Mouse (Mus musculus): ENCODE measurements around the gene Epb41l5. TPM values are rescaled to one million over a fixed set of nuclear protein-coding genes. Genes with fewer than 3 reads are reported as not detected.

Epb41l5 gene
- polyA plus RNA-seq (2016; fragmentation: Nextera tagmentation; extraction: Ambion mirVana): 22.2 and 23.6 TPM in 2 replicates

DNA sequence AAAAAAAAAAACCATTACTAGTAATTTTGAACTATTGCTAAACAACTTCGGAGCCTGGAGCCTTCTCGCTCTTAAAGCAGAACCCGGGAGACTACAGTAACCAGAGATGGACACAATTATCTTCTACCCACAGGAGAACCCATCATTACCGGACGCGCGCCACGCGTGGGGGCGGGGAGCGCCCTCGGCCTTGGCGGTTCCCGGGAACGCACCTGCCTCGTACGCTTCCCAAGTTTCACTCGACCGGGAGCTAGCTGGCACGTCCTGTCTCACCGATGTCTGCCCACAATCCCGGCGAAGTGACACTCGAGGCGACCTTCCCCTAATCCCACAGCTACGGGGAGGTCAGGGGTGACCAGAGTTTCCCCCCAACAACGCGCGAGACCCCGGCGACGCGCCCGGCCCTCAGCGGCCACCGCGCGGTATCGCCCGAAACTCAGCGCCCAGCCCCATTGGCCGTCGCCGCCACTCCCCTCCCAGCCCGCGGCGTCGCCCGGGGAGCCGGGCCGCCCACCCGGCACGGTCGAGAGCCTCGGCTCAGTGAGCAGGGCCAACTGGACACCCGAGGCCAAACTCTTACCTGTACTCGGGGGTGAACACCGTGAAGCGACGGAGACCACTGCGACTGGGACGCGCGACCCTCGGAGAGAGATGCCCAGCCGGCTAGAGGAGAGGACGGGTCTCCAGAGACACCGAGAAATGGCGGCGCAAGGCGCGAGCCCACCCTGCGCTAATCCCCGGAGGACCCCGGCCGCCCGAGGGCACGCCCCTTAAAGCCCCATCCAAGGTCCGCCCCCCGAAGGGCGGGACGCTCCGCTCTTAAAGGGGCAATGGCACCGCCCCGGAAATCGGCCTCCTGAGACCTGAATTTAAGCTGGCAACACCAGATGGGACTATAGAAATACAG lies at the start of gene Epb41l5:
TSS of gene Epb41l5 (minus strand) at position 796 of the 907 bp plus-strand sequence.
- H3K4me2 ChIP-seq: peak within 1 kb of the TSS; percentile 78
- H3K36me3 ChIP-seq: peaks cover 5% of the 10 kb centered on the region; the same call in 1 of the 2 replicates
- H3K9me3 ChIP-seq (replicated peaks): no peaks in the 10 kb centered on the region
- under 1% methylated on average over 86 of the region's 86 CpGs for WGBS
- ATAC-seq (ENCODE audit: insufficient number of reproducible peaks, low FRiP score): peak; percentile 94
- H3K27me3 ChIP-seq (replicated peaks): no peaks in the 10 kb centered on the region
- H3K4me1 ChIP-seq (replicated peaks): peaks cover 23% of the 10 kb centered on the region
- H3K9ac ChIP-seq: peak within 1 kb of the TSS; percentile 81
- H3K27ac ChIP-seq (ENCODE audit: poor library complexity, severe bottlenecking): peak within 1 kb of the TSS; percentile 88
- peak within 1 kb of the TSS; percentile 87 for H3K4me3 ChIP-seq

DNA sequence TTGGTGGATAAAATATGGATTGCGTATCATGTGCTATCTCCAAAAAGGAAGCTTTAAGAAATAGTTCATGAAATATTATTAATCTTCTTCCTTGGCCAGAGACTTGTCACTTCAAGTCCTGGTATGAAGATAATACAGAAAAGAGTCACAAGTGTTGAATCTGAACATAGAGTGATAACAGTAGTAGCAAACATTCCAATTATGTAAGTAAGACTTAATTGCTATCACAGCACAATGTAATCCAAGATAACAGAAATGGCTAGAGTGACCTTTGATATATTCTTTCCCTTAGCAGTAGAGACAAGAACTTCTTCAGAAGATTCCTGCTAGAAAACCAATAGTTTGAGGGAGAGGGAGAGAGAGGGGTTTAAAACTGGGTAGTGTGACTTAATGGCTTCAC lies 48.1 kb upstream of the Epb41l5 start:
- no peak overlapping the region for H3K4me2 ChIP-seq
- H3K27ac ChIP-seq (ENCODE audit: poor library complexity, severe bottlenecking): no peak overlapping the region
- H3K9ac ChIP-seq: no peak overlapping the region
- 95% methylated on average over 1 of the region's 1 CpGs for WGBS
- peaks cover 14% of the 10 kb centered on the region for H3K36me3 ChIP-seq
- H3K4me1 ChIP-seq (replicated peaks): no peaks in the 10 kb centered on the region
- no peaks in the 10 kb centered on the region for H3K27me3 ChIP-seq (replicated peaks)
- no peaks in the 10 kb centered on the region for H3K9me3 ChIP-seq (replicated peaks)
- no peak overlapping the region for H3K4me3 ChIP-seq
- ATAC-seq (ENCODE audit: insufficient number of reproducible peaks, low FRiP score): no peak

DNA sequence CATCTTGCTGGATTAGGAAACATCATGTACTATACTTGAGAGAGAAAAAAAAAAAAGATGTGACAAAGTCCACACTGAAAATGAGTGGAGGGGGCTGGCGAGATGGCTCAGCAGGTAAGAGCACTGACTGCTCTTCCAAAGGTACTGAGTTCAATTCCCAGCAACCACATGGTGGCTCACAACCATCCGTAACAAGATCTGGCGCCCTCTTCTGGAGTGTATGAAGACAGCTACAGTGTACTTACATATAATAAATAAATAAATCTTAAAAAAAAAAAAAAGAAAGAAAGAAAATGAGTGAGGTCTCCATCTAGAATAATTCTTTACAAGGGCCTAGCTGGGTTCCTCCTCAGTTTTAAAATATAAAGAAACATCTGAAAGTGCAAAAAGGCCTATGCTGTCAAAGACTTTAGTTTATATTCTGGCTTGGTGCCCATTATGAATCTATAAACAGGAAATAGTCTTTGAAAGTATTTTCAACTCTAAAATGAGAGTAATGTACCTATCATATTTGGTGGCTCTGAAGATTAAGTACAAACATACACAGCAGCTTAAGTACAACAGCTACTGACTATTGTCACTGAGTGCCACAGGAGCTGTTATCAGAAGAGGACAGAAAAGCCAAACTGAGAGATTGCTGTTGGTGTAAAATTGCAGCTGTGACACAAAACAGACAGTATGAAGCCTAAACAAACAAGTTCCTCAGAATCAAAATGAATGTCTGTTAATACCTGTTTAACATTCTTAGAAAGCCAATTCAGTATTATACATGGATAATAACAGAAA lies 37.2 kb upstream of the Epb41l5 start:
- ATAC-seq (ENCODE audit: insufficient number of reproducible peaks, low FRiP score): no peak
- Histone ChIP-seq H3K4me1 (replicated peaks) (no peaks in the 10 kb centered on the region), H3K27ac (ENCODE audit: poor library complexity, severe bottlenecking) (no peak overlapping the region), H3K9ac (no peak overlapping the region), H3K4me3 (no peak overlapping the region), H3K27me3 (replicated peaks) (no peaks in the 10 kb centered on the region), H3K4me2 (no peak overlapping the region), H3K9me3 (replicated peaks) (no peaks in the 10 kb centered on the region), H3K36me3 (peaks cover 14% of the 10 kb centered on the region)
- WGBS: 86% methylated on average over 3 of the region's 3 CpGs

DNA sequence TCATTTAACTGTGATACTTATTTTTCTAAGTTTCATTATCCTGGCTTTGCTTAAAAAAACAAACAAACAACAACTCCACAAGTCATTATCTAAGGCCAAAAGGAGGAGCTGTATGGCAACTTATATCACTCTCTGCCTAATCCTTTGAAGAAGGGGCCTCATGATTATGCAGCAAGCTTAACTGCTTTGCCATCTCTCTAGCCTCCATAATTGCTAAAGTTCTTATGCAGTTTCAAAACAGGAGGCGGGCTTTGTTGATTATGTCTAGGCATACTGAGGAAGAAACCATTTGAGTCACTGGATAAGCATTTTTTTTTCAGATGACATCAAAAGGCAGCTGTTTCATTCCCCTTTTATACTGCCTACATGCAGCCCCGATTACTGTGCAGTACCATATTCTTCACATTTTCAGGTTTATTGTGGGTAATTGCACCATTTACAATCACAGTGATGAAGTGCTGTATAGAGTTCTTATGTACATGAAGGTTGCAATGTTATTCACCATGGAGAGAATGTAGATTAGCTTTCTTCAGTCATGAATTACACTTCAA lies 32.9 kb upstream of the Epb41l5 start:
- Histone ChIP-seq H3K27ac (ENCODE audit: poor library complexity, severe bottlenecking) (no peak overlapping the region), H3K4me1 (replicated peaks) (no peaks in the 10 kb centered on the region), H3K9me3 (replicated peaks) (no peaks in the 10 kb centered on the region), H3K9ac (no peak overlapping the region), H3K27me3 (replicated peaks) (no peaks in the 10 kb centered on the region), H3K4me3 (no peak overlapping the region), H3K36me3 (peaks cover 15% of the 10 kb centered on the region), H3K4me2 (no peak overlapping the region)
- ATAC-seq (ENCODE audit: insufficient number of reproducible peaks, low FRiP score): no peak
- 83% methylated on average over 2 of the region's 2 CpGs for WGBS

DNA sequence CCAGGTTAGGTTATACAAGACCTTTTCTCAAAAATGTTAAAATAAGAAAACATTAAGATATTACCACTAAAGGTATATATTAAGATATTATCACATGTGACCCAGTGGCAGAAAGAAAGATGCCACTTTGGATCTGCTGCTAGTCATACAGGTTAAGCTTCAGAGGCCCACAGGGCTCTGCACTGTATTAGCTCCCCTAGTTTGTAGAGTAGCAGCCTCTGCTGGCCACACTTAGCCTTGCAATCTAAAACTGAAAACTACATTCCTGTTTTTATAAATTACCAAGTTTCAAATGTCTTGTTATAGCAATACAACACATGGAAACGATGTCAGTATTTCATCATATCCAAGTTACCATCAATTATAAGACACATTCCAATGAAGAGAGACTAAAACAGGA lies 26.2 kb upstream of the Epb41l5 start:
- no peak overlapping the region for H3K4me3 ChIP-seq
- H3K27me3 ChIP-seq (replicated peaks): no peaks in the 10 kb centered on the region
- H3K9ac ChIP-seq: no peak overlapping the region
- H3K4me2 ChIP-seq: no peak overlapping the region
- H3K9me3 ChIP-seq (replicated peaks): no peaks in the 10 kb centered on the region
- WGBS: 63% methylated on average over 1 of the region's 1 CpGs
- no peak for ATAC-seq (ENCODE audit: insufficient number of reproducible peaks, low FRiP score)
- H3K27ac ChIP-seq (ENCODE audit: poor library complexity, severe bottlenecking): no peak overlapping the region
- H3K36me3 ChIP-seq: peaks cover 11% of the 10 kb centered on the region
- H3K4me1 ChIP-seq (replicated peaks): no peaks in the 10 kb centered on the region

DNA sequence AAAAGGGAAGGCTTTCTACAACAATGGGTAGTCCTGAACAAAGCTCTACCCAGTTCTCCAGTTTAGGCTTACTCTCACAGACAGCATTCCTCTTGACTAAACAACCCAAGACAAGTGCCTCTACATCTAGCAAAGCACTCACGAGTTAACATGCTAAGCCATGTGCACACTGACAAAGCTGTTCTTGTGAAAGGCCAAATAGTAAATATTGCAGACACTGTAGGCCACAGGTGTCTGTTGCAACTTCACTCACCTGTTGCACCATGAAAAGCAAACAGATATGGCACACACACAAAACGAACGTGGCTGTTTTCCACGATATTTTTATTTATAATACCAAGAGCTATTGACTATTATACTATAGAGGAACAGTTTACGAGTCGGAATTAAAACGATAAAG lies 18.1 kb upstream of the Epb41l5 start:
- WGBS: 88% methylated on average over 7 of the region's 7 CpGs
- H3K9ac ChIP-seq: no peak overlapping the region
- ATAC-seq (ENCODE audit: insufficient number of reproducible peaks, low FRiP score): no peak

DNA sequence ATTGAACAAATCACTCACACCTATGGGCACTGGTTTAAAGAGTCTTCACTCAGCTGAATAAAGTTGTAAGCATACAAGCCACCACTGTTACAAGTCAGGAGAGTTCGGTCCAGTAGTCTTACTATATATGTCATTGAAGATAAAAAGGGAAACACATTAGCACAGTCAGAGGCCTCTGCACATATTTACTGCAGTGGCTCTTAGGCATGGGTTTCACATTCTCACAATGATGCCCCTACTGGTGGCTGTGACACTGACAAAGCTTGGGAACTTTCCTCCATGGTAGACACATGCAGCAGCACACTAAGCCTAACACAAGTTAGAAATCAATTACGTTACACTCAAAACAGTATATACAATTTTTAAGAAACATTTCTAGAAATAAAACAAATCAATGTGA lies 5.5 kb upstream of the Epb41l5 start:
- no peak for ATAC-seq (ENCODE audit: insufficient number of reproducible peaks, low FRiP score)
- 81% methylated on average over 2 of the region's 2 CpGs for WGBS
- Histone ChIP-seq H3K27me3 (replicated peaks) (no peaks in the 10 kb centered on the region), H3K4me2 (no peak overlapping the region), H3K9ac (no peak overlapping the region), H3K4me1 (replicated peaks) (peaks cover 12% of the 10 kb centered on the region), H3K27ac (ENCODE audit: poor library complexity, severe bottlenecking) (no peak overlapping the region), H3K36me3 (peaks cover 10% of the 10 kb centered on the region), H3K9me3 (replicated peaks) (no peaks in the 10 kb centered on the region), H3K4me3 (no peak overlapping the region)

More for the DNA sequence above, 18.1 kb upstream of the Epb41l5 start:
- H3K4me2 ChIP-seq: no peak overlapping the region
- no peak overlapping the region for H3K27ac ChIP-seq (ENCODE audit: poor library complexity, severe bottlenecking)
- H3K27me3 ChIP-seq (replicated peaks): no peaks in the 10 kb centered on the region
- no peaks in the 10 kb centered on the region for H3K4me1 ChIP-seq (replicated peaks)
- no peak overlapping the region for H3K4me3 ChIP-seq
- H3K36me3 ChIP-seq: peaks cover 11% of the 10 kb centered on the region
- H3K9me3 ChIP-seq (replicated peaks): no peaks in the 10 kb centered on the region

DNA sequence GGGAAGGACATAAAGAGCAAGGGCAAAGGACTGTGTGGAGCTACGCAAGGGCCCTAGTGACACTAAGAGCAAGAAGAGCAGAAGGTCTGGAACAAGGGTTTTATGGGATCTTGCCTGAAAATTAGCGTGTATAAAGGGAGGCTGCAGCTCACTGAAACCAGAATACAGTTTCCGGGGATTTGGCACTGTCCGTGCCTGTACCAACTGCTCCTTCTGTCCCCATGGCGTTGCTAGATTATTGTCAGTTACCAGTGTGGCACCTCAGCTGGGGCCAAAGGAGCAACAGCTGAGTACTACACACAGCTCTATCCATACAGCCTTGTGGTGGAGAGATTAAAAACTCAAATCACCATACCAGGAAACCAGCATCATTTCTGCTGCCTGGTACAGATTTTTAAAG lies 1.6 kb upstream of the Epb41l5 start:
- no peaks in the 10 kb centered on the region for H3K27me3 ChIP-seq (replicated peaks)
- no peak overlapping the region for H3K4me2 ChIP-seq
- no peaks in the 10 kb centered on the region for H3K9me3 ChIP-seq (replicated peaks)
- WGBS: 76% methylated on average over 5 of the region's 5 CpGs
- no peak overlapping the region for H3K4me3 ChIP-seq
- H3K9ac ChIP-seq: no peak overlapping the region
- peaks cover 7% of the 10 kb centered on the region; the same call in 1 of the 2 replicates for H3K36me3 ChIP-seq
- H3K27ac ChIP-seq (ENCODE audit: poor library complexity, severe bottlenecking): no peak overlapping the region
- ATAC-seq (ENCODE audit: insufficient number of reproducible peaks, low FRiP score): no peak
- H3K4me1 ChIP-seq (replicated peaks): peaks cover 23% of the 10 kb centered on the region

DNA sequence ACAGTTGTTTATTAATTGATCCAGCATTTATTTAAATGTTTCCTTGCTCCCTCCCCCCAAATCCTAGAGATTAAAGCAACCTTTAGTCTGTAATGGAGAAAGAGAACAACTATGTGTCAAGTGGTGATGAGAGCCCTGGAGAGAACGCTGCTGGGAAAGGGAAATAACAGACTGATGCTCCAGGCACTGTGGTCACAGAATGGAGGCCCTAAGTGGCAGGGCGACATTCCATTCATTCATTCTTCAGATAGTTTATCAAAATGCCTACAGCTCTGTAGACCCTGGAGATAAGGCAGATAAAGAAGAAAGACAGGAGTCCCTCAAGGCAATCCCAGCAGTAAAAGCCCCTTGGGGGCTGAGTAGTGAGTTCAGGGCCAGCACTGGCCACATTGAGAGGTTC lies 827 bp upstream of the Epb41l5 start:
- no peak for ATAC-seq (ENCODE audit: insufficient number of reproducible peaks, low FRiP score)
- 8% methylated on average over 2 of the region's 2 CpGs for WGBS
- H3K9me3 ChIP-seq (replicated peaks): no peaks in the 10 kb centered on the region
- no peak overlapping the region for H3K9ac ChIP-seq
- H3K36me3 ChIP-seq: peaks cover 7% of the 10 kb centered on the region; the same call in 1 of the 2 replicates
- H3K27ac ChIP-seq (ENCODE audit: poor library complexity, severe bottlenecking): no peak overlapping the region
- H3K4me3 ChIP-seq: no peak overlapping the region
- H3K27me3 ChIP-seq (replicated peaks): no peaks in the 10 kb centered on the region
- peaks cover 23% of the 10 kb centered on the region for H3K4me1 ChIP-seq (replicated peaks)
- H3K4me2 ChIP-seq: no peak overlapping the region

DNA sequence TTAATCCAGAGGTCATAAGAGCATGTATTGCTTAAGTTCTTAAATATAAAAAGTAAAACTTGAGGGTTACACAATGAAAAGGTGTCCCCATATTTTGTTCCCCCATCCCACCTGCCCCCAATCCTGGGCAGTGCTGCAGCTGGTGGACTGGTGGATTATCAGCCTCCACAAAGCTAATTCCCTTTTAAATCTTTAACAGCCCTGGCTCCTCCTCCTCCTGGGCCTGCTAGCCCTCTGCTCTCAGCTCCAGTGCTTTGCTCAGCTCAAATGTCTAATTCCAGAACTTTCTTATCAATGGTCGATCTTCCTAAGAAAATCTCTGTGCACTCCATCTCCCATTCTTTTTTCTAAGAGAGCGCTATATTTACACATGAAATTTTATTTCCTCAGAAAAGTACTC lies 2.4 kb downstream of the Epb41l5 start:
- no peaks in the 10 kb centered on the region for H3K27me3 ChIP-seq (replicated peaks)
- ATAC-seq (ENCODE audit: insufficient number of reproducible peaks, low FRiP score): no peak
- no peak overlapping the region for H3K27ac ChIP-seq (ENCODE audit: poor library complexity, severe bottlenecking)
- H3K4me2 ChIP-seq: no peak overlapping the region
- peaks cover 31% of the 10 kb centered on the region for H3K4me1 ChIP-seq (replicated peaks)
- WGBS: 65% methylated on average over 2 of the region's 2 CpGs
- no peak overlapping the region for H3K9ac ChIP-seq
- no peak overlapping the region for H3K4me3 ChIP-seq
- no peaks in the 10 kb centered on the region for H3K9me3 ChIP-seq (replicated peaks)
- peaks cover 5% of the 10 kb centered on the region for H3K36me3 ChIP-seq

DNA sequence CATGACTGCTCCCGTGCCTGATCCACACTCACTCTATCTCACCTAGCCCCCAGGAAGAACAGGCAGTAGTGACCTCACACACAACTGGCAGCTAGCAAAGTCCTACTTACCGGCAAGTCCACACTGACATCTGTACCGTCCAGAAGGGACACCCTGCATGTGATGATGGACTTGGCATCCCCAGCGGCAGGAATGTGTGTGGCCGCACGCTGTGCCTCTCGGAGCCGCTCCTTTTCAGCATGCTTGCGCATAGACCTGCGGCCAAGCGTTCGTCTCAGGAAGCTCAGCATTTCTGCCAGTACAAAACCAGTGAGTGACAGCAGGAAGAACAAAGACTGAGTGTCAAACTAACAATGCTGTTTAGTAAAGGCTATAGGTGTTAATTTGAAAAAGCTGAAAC lies 6.4 kb downstream of the Epb41l5 start:
- Histone ChIP-seq H3K36me3 (peaks cover 5% of the 10 kb centered on the region), H3K27me3 (replicated peaks) (no peaks in the 10 kb centered on the region), H3K4me3 (no peak overlapping the region), H3K27ac (ENCODE audit: poor library complexity, severe bottlenecking) (no peak overlapping the region), H3K9me3 (replicated peaks) (no peaks in the 10 kb centered on the region), H3K4me1 (replicated peaks) (peaks cover 16% of the 10 kb centered on the region), H3K9ac (no peak overlapping the region), H3K4me2 (no peak overlapping the region)
- WGBS: 39% methylated on average over 12 of the region's 12 CpGs
- peak; percentile 64 for ATAC-seq (ENCODE audit: insufficient number of reproducible peaks, low FRiP score)
